Mouse (Mus musculus): ENCODE measurements around the gene Clspn.

Clspn gene

GRCm38 (mm10) chr4:126619691-126620330, 63.1 kb downstream of the Clspn start:
- in situ Hi-C loops (cut with MboI; ENCODE audit: low pct_unique_long_range_greater_than_20kb in 1 of 2, low sequenced_read_pairs in 2 of 2, unreplicated experiment in 1 of 2): no loop called here

- in situ Hi-C loops (cut with MboI; ENCODE audit: low pct_unique_long_range_greater_than_20kb in 1 of 2, low sequenced_read_pairs in 2 of 2, unreplicated experiment in 1 of 2): no loop called here
Observed at GRCm38 (mm10) chr4:126620349-126620874, 63.7 kb downstream of the Clspn start.

- in situ Hi-C loops (cut with MboI; ENCODE audit: low pct_unique_long_range_greater_than_20kb in 1 of 2, low sequenced_read_pairs in 2 of 2, unreplicated experiment in 1 of 2): no loop called here
Observed at GRCm38 (mm10) chr4:126627021-126627681, 70.4 kb downstream of the Clspn start.

- in situ Hi-C loops (cut with MboI; ENCODE audit: low pct_unique_long_range_greater_than_20kb in 1 of 2, low sequenced_read_pairs in 2 of 2, unreplicated experiment in 1 of 2): no loop called here
Observed at GRCm38 (mm10) chr4:126631922-126632321, 75.2 kb downstream of the Clspn start.

GRCm38 (mm10) chr4:126632668-126633067, 75.9 kb downstream of the Clspn start:
- in situ Hi-C loops (cut with MboI; ENCODE audit: low pct_unique_long_range_greater_than_20kb in 1 of 2, low sequenced_read_pairs in 2 of 2, unreplicated experiment in 1 of 2): no loop called here

- in situ Hi-C loops (cut with MboI; ENCODE audit: low pct_unique_long_range_greater_than_20kb in 1 of 2, low sequenced_read_pairs in 2 of 2, unreplicated experiment in 1 of 2): no loop called here
Observed at GRCm38 (mm10) chr4:126636330-126636729, 79.6 kb downstream of the Clspn start.

- in situ Hi-C loops (cut with MboI; ENCODE audit: low pct_unique_long_range_greater_than_20kb in 1 of 2, low sequenced_read_pairs in 2 of 2, unreplicated experiment in 1 of 2): no loop called here
Observed at GRCm38 (mm10) chr4:126637446-126637845, 80.7 kb downstream of the Clspn start.

GRCm38 (mm10) chr4:126639339-126639738, 82.6 kb downstream of the Clspn start:
- in situ Hi-C loops (cut with MboI; ENCODE audit: low pct_unique_long_range_greater_than_20kb in 1 of 2, low sequenced_read_pairs in 2 of 2, unreplicated experiment in 1 of 2): no loop called here

- in situ Hi-C loops (cut with MboI; ENCODE audit: low pct_unique_long_range_greater_than_20kb in 1 of 2, low sequenced_read_pairs in 2 of 2, unreplicated experiment in 1 of 2): no loop called here
Observed at GRCm38 (mm10) chr4:126641901-126642300, 85.2 kb downstream of the Clspn start.

Data from mouse embryonic stem cell (cell line).